Mouse (Mus musculus) liver, postnatal 0 days (tissue): ENCODE measurements around the gene Hectd1.

Source experiments
- CTCF ChIP-seq: sonication (generic); IDR thresholded peaks from 2 replicates; pipeline ENCODE4 v1.5.1; 2016; ENCODE audit warnings: antibody characterized with exemption, low read depth
- EP300 ChIP-seq: IDR thresholded peaks from 2 replicates; pipeline ENCODE4 v1.6.1; 2016; ENCODE audit warnings: antibody characterized with exemption, low read depth, mild to moderate bottlenecking

DNA sequence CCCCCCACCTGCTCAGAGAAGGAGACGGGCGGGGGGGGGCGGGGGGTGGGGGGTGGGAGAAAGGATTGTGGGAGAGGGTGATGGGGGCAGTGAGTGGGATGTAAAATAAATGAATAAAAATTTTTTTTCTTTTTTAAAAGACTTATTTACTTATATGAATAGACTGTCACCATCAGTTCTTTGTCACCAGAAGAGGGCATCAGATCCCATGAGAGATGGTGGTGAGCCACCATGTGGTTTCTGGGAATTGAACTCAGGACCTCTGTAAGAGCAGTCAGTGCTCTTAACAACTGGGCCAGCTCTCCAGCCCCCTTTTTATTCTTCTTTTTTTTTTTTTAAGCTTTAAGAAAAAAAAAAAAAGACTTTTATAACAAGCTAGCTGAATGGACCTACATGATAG, 7.1 kb downstream of the Hectd1 start:
- peak; percentile 41 for TF ChIP-seq CTCF
- TF ChIP-seq EP300, result no peak
